Mouse (Mus musculus): ENCODE results near the gene Dennd5a. TPM values are rescaled to one million over a fixed set of nuclear protein-coding genes. Genes with fewer than 3 reads are reported as not detected.

Gene Dennd5a
- polyA plus RNA-seq, 1 experiment from 2014 or later, result 18.0 TPM

GRCm38 (mm10) chr7:109898911-109899310 is 61.4 kb downstream of the Dennd5a start:
- H3K9me3 ChIP-seq (ENCODE audit: control insufficient read depth, low read length), result no peaks in the 10 kb centered on the region
- no peaks in the 10 kb centered on the region for H3K27me3 ChIP-seq (replicated peaks; ENCODE audit: control insufficient read depth, insufficient read depth, low read length)
- peaks cover 16% of the 10 kb centered on the region; the same call in 1 of the 2 replicates for H3K36me3 ChIP-seq (ENCODE audit: control insufficient read depth, insufficient read depth, low read length)
- H3K4me1 ChIP-seq (ENCODE audit: control insufficient read depth, insufficient read depth, low read length), result no peaks in the 10 kb centered on the region
- H3K4me2 ChIP-seq (ENCODE audit: low read depth, low read length), result no peak overlapping the region
- no peak for ATAC-seq
- no peak overlapping the region for H3K4me3 ChIP-seq (ENCODE audit: low read length)
- H3K27ac ChIP-seq (ENCODE audit: low read length), result no peak overlapping the region
- no peak overlapping the region for H3K9ac ChIP-seq (ENCODE audit: low read depth, low read length)

- Histone ChIP-seq H3K27me3 (replicated peaks; ENCODE audit: control insufficient read depth, insufficient read depth, low read length) (no peaks in the 10 kb centered on the region), H3K4me1 (ENCODE audit: control insufficient read depth, insufficient read depth, low read length) (no peaks in the 10 kb centered on the region), H3K9me3 (ENCODE audit: control insufficient read depth, low read length) (no peaks in the 10 kb centered on the region), H3K27ac (ENCODE audit: low read length) (no peak overlapping the region), H3K9ac (ENCODE audit: low read depth, low read length) (no peak overlapping the region), H3K36me3 (ENCODE audit: control insufficient read depth, insufficient read depth, low read length) (no peaks in the 10 kb centered on the region; the same call in 1 of the 2 replicates), H3K4me2 (ENCODE audit: low read depth, low read length) (no peak overlapping the region), H3K4me3 (ENCODE audit: low read length) (no peak overlapping the region)
- 41% methylated on average over 3 of the region's 3 CpGs for WGBS
- ATAC-seq, result no peak; the same call in 1 of the 2 replicates
Measured at GRCm38 (mm10) chr7:109892530-109892929, 67.7 kb downstream of the Dennd5a start.

GRCm38 (mm10) chr7:109891786-109892185 is 68.5 kb downstream of the Dennd5a start:
- H3K9me3 ChIP-seq (ENCODE audit: control insufficient read depth, low read length), result no peaks in the 10 kb centered on the region
- no peaks in the 10 kb centered on the region; the same call in 1 of the 2 replicates for H3K36me3 ChIP-seq (ENCODE audit: control insufficient read depth, insufficient read depth, low read length)
- no peak; the same call in 1 of the 2 replicates for ATAC-seq
- no peak overlapping the region for H3K9ac ChIP-seq (ENCODE audit: low read depth, low read length)
- H3K4me1 ChIP-seq (ENCODE audit: control insufficient read depth, insufficient read depth, low read length), result no peaks in the 10 kb centered on the region
- H3K4me2 ChIP-seq (ENCODE audit: low read depth, low read length), result no peak overlapping the region
- 89% methylated on average over 4 of the region's 4 CpGs for WGBS
- H3K27ac ChIP-seq (ENCODE audit: low read length), result no peak overlapping the region
- no peaks in the 10 kb centered on the region for H3K27me3 ChIP-seq (replicated peaks; ENCODE audit: control insufficient read depth, insufficient read depth, low read length)
- H3K4me3 ChIP-seq (ENCODE audit: low read length), result no peak overlapping the region

DNA sequence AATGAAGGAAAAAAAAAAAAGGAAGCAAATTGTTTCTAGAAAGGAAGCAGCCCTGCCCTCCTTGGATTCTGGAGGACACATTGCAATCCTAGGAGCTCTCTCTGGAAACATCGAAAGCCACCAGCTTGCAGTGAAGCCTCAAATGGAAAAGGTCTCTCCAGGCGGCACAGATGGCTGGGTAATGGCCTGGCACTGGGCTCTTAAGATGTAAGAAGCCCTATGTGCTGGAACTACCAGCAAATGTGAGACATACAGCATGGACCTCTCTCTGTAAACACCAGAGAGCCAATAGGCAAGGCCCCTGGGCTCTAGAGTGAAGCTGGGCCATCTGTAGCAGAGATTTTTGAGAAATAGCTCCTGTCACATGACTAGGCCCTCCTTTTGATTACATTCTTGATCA is 70.0 kb downstream of the Dennd5a start:
- Histone ChIP-seq H3K4me1 (ENCODE audit: control insufficient read depth, insufficient read depth, low read length) (no peaks in the 10 kb centered on the region), H3K27me3 (replicated peaks; ENCODE audit: control insufficient read depth, insufficient read depth, low read length) (no peaks in the 10 kb centered on the region), H3K9me3 (ENCODE audit: control insufficient read depth, low read length) (no peaks in the 10 kb centered on the region), H3K27ac (ENCODE audit: low read length) (no peak overlapping the region), H3K4me3 (ENCODE audit: low read length) (no peak overlapping the region), H3K4me2 (ENCODE audit: low read depth, low read length) (no peak overlapping the region), H3K36me3 (ENCODE audit: control insufficient read depth, insufficient read depth, low read length) (no peaks in the 10 kb centered on the region; the same call in 1 of the 2 replicates), H3K9ac (ENCODE audit: low read depth, low read length) (no peak overlapping the region)
- 100% methylated on average over 2 of the region's 2 CpGs for WGBS
- no peak for ATAC-seq

- Histone ChIP-seq H3K27me3 (replicated peaks; ENCODE audit: control insufficient read depth, insufficient read depth, low read length) (no peaks in the 10 kb centered on the region), H3K4me3 (ENCODE audit: low read length) (no peak overlapping the region), H3K36me3 (ENCODE audit: control insufficient read depth, insufficient read depth, low read length) (no peaks in the 10 kb centered on the region; the same call in 1 of the 2 replicates), H3K9ac (ENCODE audit: low read depth, low read length) (no peak overlapping the region), H3K4me2 (ENCODE audit: low read depth, low read length) (no peak overlapping the region), H3K9me3 (ENCODE audit: control insufficient read depth, low read length) (no peaks in the 10 kb centered on the region), H3K4me1 (ENCODE audit: control insufficient read depth, insufficient read depth, low read length) (no peaks in the 10 kb centered on the region), H3K27ac (ENCODE audit: low read length) (no peak overlapping the region)
- ATAC-seq, result no peak
- WGBS, result 74% methylated on average over 5 of the region's 5 CpGs
Measured at GRCm38 (mm10) chr7:109889300-109889699, 71.0 kb downstream of the Dennd5a start.

- no peak overlapping the region for H3K4me2 ChIP-seq (ENCODE audit: low read depth, low read length)
- no peak for ATAC-seq
Measured at GRCm38 (mm10) chr7:109886249-109886648, 74.0 kb downstream of the Dennd5a start.

GRCm38 (mm10) chr7:109882574-109882973 is 77.7 kb downstream of the Dennd5a start:
- no peak overlapping the region for H3K4me3 ChIP-seq (ENCODE audit: low read length)
- no peaks in the 10 kb centered on the region for H3K36me3 ChIP-seq (ENCODE audit: control insufficient read depth, insufficient read depth, low read length)
- no peak for ATAC-seq
- H3K27me3 ChIP-seq (replicated peaks; ENCODE audit: control insufficient read depth, insufficient read depth, low read length), result no peaks in the 10 kb centered on the region
- WGBS, result 87% methylated on average over 2 of the region's 2 CpGs
- no peak overlapping the region for H3K9ac ChIP-seq (ENCODE audit: low read depth, low read length)
- H3K4me2 ChIP-seq (ENCODE audit: low read depth, low read length), result no peak overlapping the region
- H3K4me1 ChIP-seq (ENCODE audit: control insufficient read depth, insufficient read depth, low read length), result 0 out of 2 replicates have a peak, but pooled peaks cover 5% of the 10 kb centered on the region
- H3K27ac ChIP-seq (ENCODE audit: low read length), result no peak overlapping the region
- peaks cover 3% of the 10 kb centered on the region; the same call in 1 of the 2 replicates for H3K9me3 ChIP-seq (ENCODE audit: control insufficient read depth, low read length)

More at GRCm38 (mm10) chr7:109886249-109886648, 74.0 kb downstream of the Dennd5a start:
- Histone ChIP-seq H3K9ac (ENCODE audit: low read depth, low read length) (no peak overlapping the region), H3K4me3 (ENCODE audit: low read length) (no peak overlapping the region), H3K27me3 (replicated peaks; ENCODE audit: control insufficient read depth, insufficient read depth, low read length) (no peaks in the 10 kb centered on the region), H3K9me3 (ENCODE audit: control insufficient read depth, low read length) (peaks cover 3% of the 10 kb centered on the region; the same call in 1 of the 2 replicates), H3K4me1 (ENCODE audit: control insufficient read depth, insufficient read depth, low read length) (no peaks in the 10 kb centered on the region), H3K27ac (ENCODE audit: low read length) (no peak overlapping the region), H3K36me3 (ENCODE audit: control insufficient read depth, insufficient read depth, low read length) (no peaks in the 10 kb centered on the region)
- WGBS, result 93% methylated on average over 1 of the region's 1 CpGs

GRCm38 (mm10) chr7:109881561-109882099 is 78.6 kb downstream of the Dennd5a start:
- Histone ChIP-seq H3K4me1 (ENCODE audit: control insufficient read depth, insufficient read depth, low read length) (0 out of 2 replicates have a peak, but pooled peaks cover 5% of the 10 kb centered on the region), H3K36me3 (ENCODE audit: control insufficient read depth, insufficient read depth, low read length) (no peaks in the 10 kb centered on the region), H3K9ac (ENCODE audit: low read depth, low read length) (no peak overlapping the region), H3K4me2 (ENCODE audit: low read depth, low read length) (no peak overlapping the region), H3K27me3 (replicated peaks; ENCODE audit: control insufficient read depth, insufficient read depth, low read length) (no peaks in the 10 kb centered on the region), H3K4me3 (ENCODE audit: low read length) (no peak overlapping the region), H3K27ac (ENCODE audit: low read length) (no peak overlapping the region), H3K9me3 (ENCODE audit: control insufficient read depth, low read length) (peaks cover 3% of the 10 kb centered on the region; the same call in 1 of the 2 replicates)
- WGBS, result 65% methylated on average over 2 of the region's 2 CpGs
- ATAC-seq, result no peak

DNA sequence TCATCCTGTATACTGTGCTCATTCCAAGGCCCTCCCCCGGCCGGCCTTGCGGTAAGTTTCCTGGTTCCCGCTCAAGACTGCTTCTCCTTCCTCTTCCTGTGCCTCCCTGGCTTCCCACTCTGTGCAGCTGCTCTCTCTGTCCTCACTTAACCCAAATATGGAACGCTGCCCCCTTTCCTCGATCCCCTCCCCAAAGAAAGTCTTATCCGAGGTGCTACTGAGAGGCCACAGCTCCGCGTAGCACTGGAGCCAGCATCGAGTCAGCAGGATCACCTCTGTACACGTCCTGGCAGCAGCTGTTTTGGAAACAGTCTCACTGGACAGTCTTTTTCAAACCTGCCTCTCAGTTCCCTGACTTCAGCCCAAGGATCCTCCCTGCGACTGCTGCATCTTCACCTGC is 81.1 kb downstream of the Dennd5a start:
- peak overlapping the region; percentile 26; the same call in 1 of the 2 replicates for H3K4me2 ChIP-seq (ENCODE audit: low read depth, low read length)
- no peak overlapping the region for H3K27ac ChIP-seq (ENCODE audit: low read length)
- H3K4me1 ChIP-seq (ENCODE audit: control insufficient read depth, insufficient read depth, low read length), result 0 out of 2 replicates have a peak, but pooled peaks cover 5% of the 10 kb centered on the region
- H3K9me3 ChIP-seq (ENCODE audit: control insufficient read depth, low read length), result peaks cover 3% of the 10 kb centered on the region; the same call in 1 of the 2 replicates
- 42% methylated on average over 12 of the region's 12 CpGs for WGBS
- no peak overlapping the region for H3K9ac ChIP-seq (ENCODE audit: low read depth, low read length)
- no peak overlapping the region for H3K4me3 ChIP-seq (ENCODE audit: low read length)
- no peak for ATAC-seq
- no peaks in the 10 kb centered on the region for H3K27me3 ChIP-seq (replicated peaks; ENCODE audit: control insufficient read depth, insufficient read depth, low read length)
- H3K36me3 ChIP-seq (ENCODE audit: control insufficient read depth, insufficient read depth, low read length), result no peaks in the 10 kb centered on the region
